Mouse (Mus musculus): Measurements from ENCODE around the gene A430078G23Rik. TPM values are rescaled to one million over a fixed set of nuclear protein-coding genes. Genes with fewer than 3 reads are reported as not detected.

A430078G23Rik gene
- total RNA-seq, 2 experiments from 2014 or later = 0.34 to 0.67 TPM

DNA sequence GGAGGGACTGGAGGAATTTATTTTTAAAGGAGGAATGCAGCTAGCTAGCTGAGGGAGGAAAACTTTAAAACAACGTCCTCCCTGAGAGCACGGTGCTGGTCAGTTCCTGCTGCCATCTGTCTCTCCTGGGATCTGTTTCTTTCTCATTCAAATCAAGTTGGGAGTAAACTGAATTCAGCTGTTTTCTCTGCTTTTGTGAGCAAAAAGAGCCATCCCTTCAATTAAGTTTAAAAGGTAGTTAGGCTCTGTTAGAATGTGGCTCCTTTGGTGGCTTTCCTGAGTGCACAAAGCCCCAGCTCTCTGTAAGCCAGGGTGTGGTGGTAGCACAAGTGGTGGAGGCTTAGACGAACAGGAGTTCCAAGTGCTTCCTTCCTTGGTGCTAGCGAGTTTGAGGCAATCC, 42.0 kb downstream of the A430078G23Rik start:
- intact Hi-C loops (cut with DNase I) = loop anchor here (2.0 kb wide), 1 partner anchor 16 kb away; no protein-coding TSS in a partner anchor
- no peak for DNase-seq (ENCODE audit: low spot score)

DNA sequence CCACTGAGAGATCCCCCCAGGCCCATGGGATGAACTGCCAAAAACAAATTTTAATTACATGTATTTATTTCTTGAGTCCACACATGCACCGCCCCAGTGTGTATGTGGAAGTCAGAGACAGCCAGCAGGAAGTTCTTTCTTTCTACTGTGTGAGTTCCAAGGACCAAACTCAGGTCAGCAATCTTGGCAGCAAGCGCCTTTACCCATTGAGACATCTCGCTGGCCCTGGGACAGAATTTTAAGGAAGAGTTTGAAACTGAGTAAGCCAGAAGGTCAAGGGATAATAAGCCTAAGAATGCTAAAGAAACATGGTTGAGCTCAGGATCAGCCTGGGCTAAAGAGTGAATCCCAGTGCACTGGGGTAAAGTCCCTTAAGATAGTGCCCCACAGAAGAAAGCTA, 44.4 kb downstream of the A430078G23Rik start:
- DNase-seq (ENCODE audit: low spot score) = no peak
- intact Hi-C loops (cut with DNase I) = no loop called here

DNA sequence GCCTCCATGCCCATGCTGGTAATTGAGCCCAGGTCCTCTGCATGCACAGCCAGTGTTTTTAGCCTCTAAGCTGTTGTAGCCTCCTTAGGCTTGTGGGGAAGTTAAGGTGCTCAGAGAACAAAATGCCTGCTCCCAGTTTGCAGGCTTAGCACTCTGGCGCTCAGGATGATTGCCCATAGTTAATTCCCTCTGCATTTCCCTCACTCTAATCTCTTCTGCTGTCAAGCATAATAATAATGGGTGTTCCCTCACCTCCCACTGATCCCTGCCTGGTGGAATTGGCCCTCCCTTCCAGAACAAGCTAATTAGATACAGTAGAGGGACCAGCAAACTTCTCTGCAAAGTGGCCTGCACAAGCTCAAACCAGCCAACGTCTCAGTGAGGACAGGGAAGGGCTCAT, 47.3 kb downstream of the A430078G23Rik start:
- no peak for DNase-seq (ENCODE audit: low spot score)
- intact Hi-C loops (cut with DNase I) = no loop called here

DNA sequence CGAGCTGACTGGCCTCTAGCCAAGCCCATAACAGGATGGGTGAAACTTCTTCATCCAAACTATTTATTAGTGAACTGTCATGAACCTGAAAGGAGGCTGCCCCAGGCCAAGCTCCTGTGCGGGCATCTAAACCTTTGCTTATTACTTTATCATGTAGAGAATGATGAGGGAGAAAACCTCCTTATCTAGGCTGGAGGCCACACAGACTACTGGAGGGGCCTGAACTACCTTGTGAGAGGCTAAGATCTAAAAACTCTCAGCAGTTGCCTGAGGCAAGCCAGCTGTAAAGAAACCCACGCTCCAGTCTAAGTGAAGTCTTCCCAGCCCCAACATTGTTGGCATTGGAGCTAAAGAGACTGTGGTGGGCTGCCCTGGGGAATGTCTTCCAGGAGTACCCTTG, 54.2 kb downstream of the A430078G23Rik start:
- intact Hi-C loops (cut with DNase I) = no loop called here
- DNase-seq (ENCODE audit: low spot score) = no peak

DNA sequence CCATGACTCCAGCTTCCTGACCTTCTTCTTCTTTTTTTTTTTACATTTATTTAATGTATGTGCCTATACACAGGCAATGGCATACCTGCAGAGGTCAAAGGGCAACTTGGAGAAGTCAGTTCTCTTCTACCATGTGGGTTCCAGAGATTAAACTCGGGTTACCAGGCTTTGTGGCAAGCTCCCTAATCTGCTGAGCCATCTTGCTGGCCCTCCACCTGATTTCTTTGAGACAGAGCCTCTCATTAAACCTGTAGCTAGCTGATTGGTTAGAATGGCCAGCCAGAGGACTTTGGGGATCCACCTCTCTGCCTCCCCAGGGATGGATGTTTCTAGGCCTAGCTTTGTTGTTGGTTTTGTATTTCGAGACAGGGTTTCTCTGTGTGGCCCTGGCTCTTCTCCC, 57.9 kb downstream of the A430078G23Rik start:
- intact Hi-C loops (cut with DNase I) = loop anchor here (2.0 kb wide), 1 partner anchor 16 kb away; no protein-coding TSS in a partner anchor
- no peak for DNase-seq (ENCODE audit: low spot score)

DNA sequence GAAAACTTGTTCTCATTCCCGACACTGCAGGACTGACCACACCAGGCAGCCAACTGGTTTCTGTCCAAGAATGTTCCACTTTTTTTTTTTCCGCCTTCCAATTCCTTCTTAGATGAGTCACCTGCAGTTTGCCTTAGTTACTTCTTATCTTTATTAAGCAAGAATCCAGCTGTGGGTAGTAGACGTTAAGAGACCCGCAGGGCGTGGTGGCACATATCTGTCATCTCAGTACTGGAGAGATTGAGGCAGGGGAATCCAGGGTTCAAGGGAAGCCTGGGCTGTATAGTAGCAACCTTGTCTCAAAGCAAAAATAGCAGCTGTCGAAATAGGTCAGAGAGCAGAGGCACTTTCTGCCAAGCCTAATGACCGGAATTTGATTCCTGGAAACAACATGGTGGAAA, 58.7 kb downstream of the A430078G23Rik start:
- peak; percentile 41 for DNase-seq (ENCODE audit: low spot score)
- intact Hi-C loops (cut with DNase I) = loop anchor here (2.0 kb wide), 1 partner anchor 17 kb away; no protein-coding TSS in a partner anchor

DNA sequence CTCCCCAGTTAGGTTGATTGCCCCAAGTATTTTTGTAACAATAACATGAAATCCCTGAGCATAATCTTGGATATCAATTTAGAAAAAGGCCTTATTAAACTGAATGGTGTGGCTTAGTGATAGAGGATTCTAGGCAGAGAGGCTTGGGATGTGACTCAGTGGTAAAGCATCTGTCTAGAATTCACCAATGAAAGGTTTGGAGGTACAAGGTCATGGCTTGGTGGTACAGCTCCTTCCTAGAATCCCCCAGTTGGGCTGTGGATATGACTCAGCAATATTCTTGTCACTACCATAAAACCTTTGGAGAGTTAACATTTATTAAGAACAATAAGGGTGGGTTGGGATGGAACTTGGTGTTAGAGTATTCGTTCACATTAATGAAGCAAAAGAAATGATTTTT, 59.6 kb downstream of the A430078G23Rik start:
- DNase-seq (ENCODE audit: low spot score) = no peak
- intact Hi-C loops (cut with DNase I) = no loop called here

DNA sequence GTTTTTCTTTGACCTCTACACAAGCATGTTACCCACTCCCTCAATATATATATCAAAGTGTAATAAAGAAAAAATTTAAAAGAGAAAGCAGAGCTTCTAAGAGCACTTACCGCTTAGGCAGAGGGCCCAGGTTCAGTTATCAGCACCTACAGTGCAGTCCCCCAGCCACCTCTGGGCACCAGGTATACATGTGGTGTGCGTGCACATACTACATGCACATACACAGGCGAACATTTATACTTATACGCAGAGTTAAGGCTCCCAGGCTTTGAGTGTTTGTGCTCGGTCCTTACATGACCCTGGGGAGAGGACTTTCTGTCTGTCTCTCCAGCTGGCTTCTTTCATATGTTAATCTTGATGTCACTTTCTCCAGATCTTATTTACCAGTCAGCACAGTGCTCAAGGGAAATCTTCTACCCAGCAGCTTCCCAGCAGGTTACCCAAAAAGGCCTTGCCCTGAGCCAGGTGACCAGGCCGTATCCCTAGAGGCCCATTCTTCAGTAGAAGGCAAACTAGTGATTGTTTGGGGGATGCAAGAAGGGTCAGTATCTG, 61.5 kb downstream of the A430078G23Rik start:
- DNase-seq (ENCODE audit: low spot score) = no peak
- intact Hi-C loops (cut with DNase I) = no loop called here

DNA sequence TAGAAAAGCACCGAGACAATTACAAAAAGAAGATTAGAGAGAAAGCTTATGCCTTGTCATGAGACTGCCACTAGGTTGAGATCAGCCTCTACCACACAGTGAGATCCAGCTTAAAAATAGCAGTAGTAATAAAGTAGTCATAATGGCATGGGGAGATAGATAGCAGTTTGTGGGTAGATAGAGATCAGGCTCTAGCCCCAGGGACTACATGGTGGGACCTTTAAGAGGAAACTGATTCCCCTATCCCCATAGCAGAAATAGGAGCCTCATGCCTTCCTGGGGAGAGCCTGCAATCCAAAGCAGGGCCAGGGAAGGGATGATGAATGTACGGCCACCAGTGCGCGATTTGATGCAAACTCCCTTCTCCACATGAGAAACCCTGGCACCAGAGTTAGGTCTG, 62.0 kb downstream of the A430078G23Rik start:
- DNase-seq (ENCODE audit: low spot score) = no peak
- intact Hi-C loops (cut with DNase I) = no loop called here

DNA sequence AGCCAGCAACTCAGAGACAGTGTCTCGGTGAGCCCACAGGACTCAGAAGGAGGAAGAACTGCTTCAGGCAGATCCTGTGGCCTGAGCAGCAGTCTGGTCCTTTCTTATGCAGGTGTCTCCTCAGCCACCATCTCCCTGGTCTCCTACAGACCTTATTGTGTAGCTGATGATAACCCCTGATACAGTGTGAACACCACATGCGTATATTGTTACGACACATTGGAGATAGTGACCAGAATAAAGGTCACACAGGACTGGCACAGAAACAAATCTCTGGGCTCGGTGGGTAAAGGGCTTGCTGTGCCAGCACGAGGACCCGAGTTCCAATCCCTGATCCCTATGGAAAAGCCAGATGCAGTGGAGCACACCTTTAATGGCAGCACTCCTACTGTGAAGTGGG, 62.4 kb downstream of the A430078G23Rik start:
- no peak for DNase-seq (ENCODE audit: low spot score)
- intact Hi-C loops (cut with DNase I) = no loop called here

DNA sequence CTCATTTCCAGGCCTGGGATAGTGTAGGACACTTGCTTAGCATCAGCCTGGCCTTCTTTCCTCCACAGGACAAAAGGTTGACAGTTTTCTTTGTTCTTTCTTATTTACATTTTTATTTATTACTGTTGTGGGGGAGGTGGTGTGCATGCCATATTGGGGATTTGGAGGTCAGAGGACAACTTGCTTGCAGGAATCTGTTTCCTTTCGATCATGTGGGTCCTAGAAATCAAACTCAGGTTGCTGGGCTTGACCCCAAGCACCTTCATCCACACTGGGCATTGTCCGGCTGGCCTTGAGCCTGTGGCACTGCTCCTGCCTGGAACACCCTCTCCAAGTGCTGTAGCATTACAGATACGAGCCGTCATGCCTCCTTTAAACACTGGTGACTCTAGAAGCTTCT, 63.6 kb downstream of the A430078G23Rik start:
- intact Hi-C loops (cut with DNase I) = no loop called here
- no peak for DNase-seq (ENCODE audit: low spot score)

DNA sequence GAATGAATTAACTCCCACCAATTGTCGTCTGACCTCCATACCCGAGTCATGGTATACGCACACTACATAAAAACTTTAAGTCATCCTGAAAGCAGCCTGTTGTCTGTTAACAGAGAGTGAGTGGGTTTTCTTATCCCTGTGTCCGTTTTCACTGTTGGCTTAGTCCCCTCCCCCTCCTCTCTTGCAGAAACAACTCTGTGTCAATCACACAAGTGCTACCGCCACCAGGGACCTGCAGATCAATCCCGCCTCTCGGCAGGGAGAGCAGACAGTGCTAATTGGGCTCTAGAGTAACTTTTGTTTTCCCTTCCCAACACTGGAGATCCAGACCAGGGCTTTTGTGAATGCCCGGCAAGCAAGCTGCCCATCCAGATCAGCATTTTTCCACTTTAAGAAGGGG, 64.2 kb downstream of the A430078G23Rik start:
- no peak for DNase-seq (ENCODE audit: low spot score)
- intact Hi-C loops (cut with DNase I) = no loop called here

DNA sequence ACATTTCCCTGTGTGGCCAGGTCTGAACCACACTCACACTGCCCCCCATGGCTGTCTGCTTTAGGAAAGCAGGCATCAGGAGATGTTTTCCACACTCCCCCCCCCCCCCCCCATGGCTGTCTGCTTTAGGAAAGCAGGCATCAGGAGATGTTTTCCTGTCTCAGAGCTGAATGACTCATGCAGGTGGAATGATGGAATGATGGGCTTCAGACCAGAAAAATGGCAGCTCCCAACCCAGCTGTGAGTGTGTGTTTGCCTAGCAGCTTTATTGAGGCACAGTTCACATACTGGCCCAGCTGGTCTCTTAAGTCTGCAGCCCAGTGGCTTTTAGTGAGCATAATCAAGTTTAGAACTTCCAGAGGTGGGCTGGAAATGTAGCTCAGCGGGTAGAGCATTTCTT, 64.9 kb downstream of the A430078G23Rik start:
- intact Hi-C loops (cut with DNase I) = no loop called here

DNA sequence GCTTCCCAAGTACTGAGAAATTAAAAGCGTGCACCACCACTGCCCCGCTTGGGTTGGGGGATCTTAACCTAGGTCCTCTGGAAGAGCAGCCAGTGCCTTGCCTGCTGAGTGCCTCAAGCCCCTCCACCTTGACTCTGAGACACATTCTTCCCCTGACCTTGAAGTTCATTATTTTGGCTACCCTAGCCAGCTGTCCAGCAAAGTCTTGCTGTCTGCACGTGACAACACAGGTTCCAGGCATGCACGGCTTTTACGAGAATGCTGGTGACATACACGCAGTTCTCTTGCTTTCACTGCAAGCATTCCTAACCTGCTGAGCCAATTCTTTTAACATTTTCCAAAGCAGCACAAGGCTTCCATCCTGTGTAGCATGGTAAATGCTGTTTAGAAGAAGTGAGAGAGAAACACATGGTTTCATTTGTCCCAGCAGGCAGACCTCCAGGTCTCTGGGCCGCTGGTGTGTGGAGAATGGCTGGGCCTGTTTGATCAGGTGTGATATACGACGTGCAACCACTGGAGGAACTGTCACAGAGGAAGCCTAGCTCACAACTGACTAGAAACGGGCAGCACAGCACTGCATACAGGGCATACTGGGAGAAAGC, 67.0 kb downstream of the A430078G23Rik start:
- DNase-seq (ENCODE audit: low spot score) = no peak
- intact Hi-C loops (cut with DNase I) = no loop called here

More for the DNA sequence above, 64.9 kb downstream of the A430078G23Rik start:
- no peak for DNase-seq (ENCODE audit: low spot score)

DNA sequence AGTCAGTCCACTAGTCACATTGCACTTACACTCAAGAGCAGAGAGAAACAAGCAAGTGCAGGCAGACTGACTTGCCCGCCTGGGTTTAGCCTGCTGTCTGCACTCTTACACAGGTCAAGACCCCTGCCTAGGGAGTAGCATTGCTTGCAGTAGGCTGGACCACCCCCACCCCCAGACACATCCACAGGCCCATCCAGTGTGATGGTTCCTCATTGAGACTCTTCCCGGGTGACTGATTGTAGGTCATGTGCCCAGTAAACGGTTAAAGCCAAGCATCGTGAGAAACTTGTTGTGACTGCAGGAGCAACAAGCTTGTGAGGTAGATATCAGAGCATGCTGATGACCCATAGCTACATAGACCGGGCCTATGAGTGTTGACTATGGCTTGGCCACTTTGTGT, 68.3 kb downstream of the A430078G23Rik start:
- no peak for DNase-seq (ENCODE audit: low spot score)
- intact Hi-C loops (cut with DNase I) = no loop called here

DNA sequence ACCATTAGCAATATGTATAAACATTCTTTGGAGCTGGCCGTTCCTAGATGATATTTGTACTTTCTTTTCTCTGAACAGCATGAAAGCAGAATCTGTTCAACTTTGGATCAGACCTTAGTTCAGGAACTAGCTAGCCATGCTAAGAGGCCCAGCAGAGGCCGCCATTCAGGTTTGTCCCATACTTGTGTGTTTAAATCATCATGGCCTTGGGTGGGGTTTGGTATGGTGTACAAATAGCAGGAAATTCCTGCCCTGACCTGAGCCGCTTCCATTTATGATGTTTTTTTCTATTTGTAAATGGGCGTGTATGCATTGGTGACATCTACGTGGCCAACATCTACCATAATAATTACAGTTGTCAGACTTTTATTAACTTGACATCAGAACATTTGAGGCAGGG, 72.0 kb downstream of the A430078G23Rik start:
- intact Hi-C loops (cut with DNase I) = no loop called here
- DNase-seq (ENCODE audit: low spot score) = no peak

DNA sequence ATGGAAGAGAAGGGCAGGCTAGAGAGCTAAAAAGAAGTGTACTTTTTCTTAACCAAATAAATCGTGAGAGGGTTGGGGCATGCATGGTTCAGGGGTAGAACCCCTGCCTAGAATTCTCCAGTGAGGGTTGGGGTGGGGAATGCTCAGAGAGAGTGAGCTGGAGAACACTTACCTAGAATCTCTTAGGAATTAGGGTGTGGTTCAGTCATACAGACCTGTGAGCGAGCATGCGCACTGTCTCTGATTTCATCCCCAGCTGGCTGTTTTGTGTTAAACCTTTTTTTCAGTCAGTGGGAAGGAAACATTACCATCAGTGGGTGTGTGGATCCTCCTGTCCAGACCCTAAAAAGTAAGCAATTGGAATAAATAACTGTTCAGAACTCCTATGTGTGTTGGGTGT, 73.0 kb downstream of the A430078G23Rik start:
- DNase-seq (ENCODE audit: low spot score) = no peak
- intact Hi-C loops (cut with DNase I) = no loop called here

DNA sequence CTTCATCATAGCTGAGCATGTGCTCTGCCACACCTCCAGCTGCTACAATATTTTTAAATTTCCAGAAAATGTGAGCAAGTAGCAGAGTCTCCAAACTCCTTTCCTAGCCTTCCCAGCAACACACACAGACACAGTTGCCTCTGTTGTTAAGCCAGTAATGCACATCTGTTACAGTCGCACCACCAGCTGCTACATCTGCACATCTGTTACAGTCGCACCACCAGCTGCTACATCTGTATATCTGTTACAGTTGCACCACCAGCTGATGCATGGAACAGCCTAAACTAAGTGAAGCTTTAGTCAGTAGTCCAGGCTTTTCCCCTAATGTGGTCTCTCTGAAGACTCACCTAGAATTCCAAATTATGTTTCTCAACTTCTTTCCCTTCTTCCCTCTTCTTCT, 75.2 kb downstream of the A430078G23Rik start:
- intact Hi-C loops (cut with DNase I) = no loop called here
- DNase-seq (ENCODE audit: low spot score) = no peak

DNA sequence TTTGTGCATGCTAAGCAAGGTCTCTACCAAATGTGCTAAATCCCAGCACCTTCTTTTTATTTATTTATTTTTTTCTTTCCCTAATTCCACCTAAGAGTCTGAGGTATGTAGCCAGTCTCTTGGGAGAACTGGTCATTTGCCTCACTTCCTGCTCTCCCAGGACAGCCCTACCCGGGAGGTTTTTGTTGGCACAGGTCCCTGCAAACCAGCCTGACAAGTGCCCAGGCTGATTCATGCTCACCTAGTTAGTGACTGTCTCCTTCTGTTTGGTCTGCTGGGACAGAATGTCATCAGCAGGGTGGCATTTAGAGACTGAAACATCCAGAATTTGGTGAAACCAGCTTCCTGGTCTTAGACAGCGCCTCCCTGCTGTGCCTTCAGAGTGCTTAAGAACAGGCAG, 76.8 kb downstream of the A430078G23Rik start:
- DNase-seq (ENCODE audit: low spot score) = no peak
- intact Hi-C loops (cut with DNase I) = no loop called here

DNA sequence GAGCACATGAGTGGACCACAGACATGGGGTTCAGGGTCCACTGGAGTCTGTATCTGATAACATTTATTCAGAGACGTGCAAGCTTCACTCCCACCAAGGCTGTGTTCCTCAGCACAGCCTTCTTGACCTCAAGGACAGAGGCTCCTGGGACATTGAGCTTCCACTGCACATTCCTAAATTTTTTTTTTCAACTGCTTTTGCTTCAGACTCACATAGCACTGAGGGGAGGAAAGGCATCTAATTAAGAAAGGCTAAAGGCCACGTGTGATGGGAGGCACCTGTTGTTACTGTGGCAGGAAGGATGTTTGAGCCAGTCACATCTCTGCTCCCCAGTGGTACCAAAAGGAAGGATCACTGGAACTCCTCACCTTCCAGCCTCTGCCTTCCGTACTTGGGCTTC, 77.9 kb downstream of the A430078G23Rik start:
- no peak for DNase-seq (ENCODE audit: low spot score)
- intact Hi-C loops (cut with DNase I) = no loop called here

DNA sequence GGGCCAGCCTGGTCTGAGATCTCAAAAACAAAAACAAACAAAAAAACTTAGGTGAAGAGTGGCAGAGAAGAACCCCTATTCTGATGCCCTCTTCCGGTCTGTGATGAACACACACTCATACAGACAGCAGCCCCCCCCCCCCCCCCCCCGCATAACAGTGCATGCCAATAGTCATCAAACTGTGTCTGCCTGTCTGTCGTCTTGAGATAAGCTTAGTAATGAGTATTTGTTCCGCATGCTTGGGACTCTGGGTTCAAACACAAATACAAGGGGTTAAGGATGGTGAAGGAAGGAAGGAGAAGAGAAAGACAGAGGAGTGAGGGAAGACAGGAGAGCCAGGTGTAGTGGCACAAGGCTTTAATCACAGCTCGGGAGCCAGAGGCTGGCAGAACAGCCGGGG, 83.3 kb downstream of the A430078G23Rik start:
- DNase-seq (ENCODE audit: low spot score) = no peak
- intact Hi-C loops (cut with DNase I) = no loop called here

DNA sequence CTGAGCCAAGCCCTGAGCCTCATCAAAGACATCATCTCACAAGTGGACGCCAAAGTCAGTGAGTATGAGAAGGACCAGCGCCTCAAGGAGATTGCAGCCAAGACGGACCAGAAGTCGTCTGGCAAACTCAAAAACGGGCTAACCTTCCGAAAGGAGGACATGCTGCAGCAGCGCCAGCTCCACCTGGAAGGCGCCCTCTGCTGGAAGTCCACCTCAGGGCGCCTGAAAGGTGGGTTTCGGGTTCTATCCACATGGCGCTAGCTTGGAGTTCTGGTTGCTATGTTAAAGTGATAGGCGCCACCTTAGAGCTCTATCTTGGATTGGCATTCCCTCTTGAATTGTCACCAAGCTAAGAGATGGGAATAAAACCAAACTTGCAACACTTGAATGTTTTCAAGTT, 86.3 kb downstream of the A430078G23Rik start:
- no peak for DNase-seq (ENCODE audit: low spot score)
- intact Hi-C loops (cut with DNase I) = no loop called here

Data from heart, postnatal 25 days (tissue).